Mouse (Mus musculus) midbrain, embryonic 15.5 days (tissue): ENCODE measurements at regions not wholly inside any gene's neighbourhood (a gene's known extent, or its start where the extent isn't known, plus 50 kb on each side); places are given as distances from the start of the nearest gene placed in this dataset.

Experiments used
- ATAC-seq: fragments of 200-750 bp; cut with Nextera tagmentation; replicated peaks from 2 replicates; pipeline ENCODE4 v1.8.0; 2017; ENCODE audit warnings: moderate TSS enrichment
- H3K27ac ChIP-seq: fragments of 300-500 bp; sonication (generic); 2 replicates; pipeline ENCODE4 v1.5.1; 2015; ENCODE audit warnings: mild to moderate bottlenecking, inconsistent platforms
- H3K27me3 ChIP-seq: fragments of 300-500 bp; sonication (generic); replicated peaks from 2 replicates; pipeline ENCODE4 v1.6.1; 2015; ENCODE audit warnings: inconsistent platforms
- H3K36me3 ChIP-seq: fragments of 300-500 bp; sonication (generic); replicated peaks from 2 replicates; pipeline ENCODE4 v1.6.1; 2015; ENCODE audit warnings: inconsistent platforms
- H3K4me1 ChIP-seq: fragments of 300-500 bp; sonication (generic); 2 replicates; pipeline ENCODE4 v1.6.1; 2015; ENCODE audit warnings: inconsistent platforms
- H3K4me2 ChIP-seq: fragments of 300-500 bp; sonication (generic); 2 replicates; pipeline ENCODE4 v1.6.1; 2015; ENCODE audit warnings: inconsistent platforms, mild to moderate bottlenecking, moderate library complexity
- H3K4me3 ChIP-seq: fragments of 300-500 bp; sonication (generic); 2 replicates; pipeline ENCODE4 v1.5.1; 2015; ENCODE audit warnings: mild to moderate bottlenecking, inconsistent platforms
- H3K9ac ChIP-seq: fragments of 300-500 bp; sonication (generic); 2 replicates; pipeline ENCODE4 v1.6.1; 2015; ENCODE audit warnings: mild to moderate bottlenecking, inconsistent platforms
- H3K9me3 ChIP-seq: fragments of 300-500 bp; sonication (generic); 2 replicates; pipeline ENCODE4 v1.6.1; 2016; ENCODE audit warnings: inconsistent platforms
- WGBS: fragments of 180-500 bp; shearing (Covaris S2); methylation state at CpG from one replicate; pipeline ENCODE4 v1.1.7; 2015; ENCODE audit warnings: mixed read lengths; 5-methylcytosine and 5-hydroxymethylcytosine counted together

- no peak overlapping the region for H3K4me3 ChIP-seq
- ATAC-seq, result no peak
- H3K4me1 ChIP-seq, result peaks cover 22% of the 10 kb centered on the region
- no peaks in the 10 kb centered on the region for H3K9me3 ChIP-seq
- H3K27me3 ChIP-seq, result peaks cover 3% of the 10 kb centered on the region
- no peaks in the 10 kb centered on the region for H3K36me3 ChIP-seq
- WGBS, result 37% methylated on average over 3 of the region's 3 CpGs
- no peak overlapping the region for H3K9ac ChIP-seq
- H3K27ac ChIP-seq, result no peak overlapping the region
- H3K4me2 ChIP-seq, result no peak overlapping the region
These were observed 49.9 kb upstream of the Fzd10 start for GRCm38 (mm10) chr5:128550736-128551135.

- Histone ChIP-seq H3K9ac (no peak overlapping the region), H3K36me3 (no peaks in the 10 kb centered on the region), H3K9me3 (no peaks in the 10 kb centered on the region), H3K4me2 (no peak overlapping the region), H3K27ac (no peak overlapping the region), H3K27me3 (peaks cover 3% of the 10 kb centered on the region), H3K4me1 (peaks cover 22% of the 10 kb centered on the region), H3K4me3 (no peak overlapping the region)
- 88% methylated on average over 11 of the region's 11 CpGs for WGBS
- ATAC-seq, result no peak
These were observed 50.8 kb upstream of the Fzd10 start for GRCm38 (mm10) chr5:128549811-128550210.

- Histone ChIP-seq H3K36me3 (no peaks in the 10 kb centered on the region), H3K4me1 (peaks cover under 1% of the 10 kb centered on the region; the same call in 1 of the 2 replicates), H3K9ac (no peak overlapping the region), H3K27me3 (no peaks in the 10 kb centered on the region; the same call in none of the 2 replicates), H3K27ac (no peak overlapping the region), H3K9me3 (no peaks in the 10 kb centered on the region), H3K4me3 (no peak overlapping the region), H3K4me2 (no peak overlapping the region)
- no peak for ATAC-seq
- WGBS, result 21% methylated on average over 10 of the region's 10 CpGs
These were observed 58.6 kb upstream of the Fzd10 start for GRCm38 (mm10) chr5:128542049-128542448.

- ATAC-seq, result no peak
- H3K9me3 ChIP-seq, result no peaks in the 10 kb centered on the region
- no peak overlapping the region for H3K4me2 ChIP-seq
- 28% methylated on average over 5 of the region's 5 CpGs for WGBS
- H3K27me3 ChIP-seq, result no peaks in the 10 kb centered on the region; the same call in 1 of the 2 replicates
- H3K36me3 ChIP-seq, result no peaks in the 10 kb centered on the region
- H3K4me3 ChIP-seq, result no peak overlapping the region
- no peak overlapping the region for H3K9ac ChIP-seq
- no peak overlapping the region for H3K27ac ChIP-seq
- H3K4me1 ChIP-seq, result peaks cover 14% of the 10 kb centered on the region
These were observed 62.0 kb upstream of the Fzd10 start for GRCm38 (mm10) chr5:128538646-128539045.

- H3K9me3 ChIP-seq, result no peaks in the 10 kb centered on the region
- H3K27me3 ChIP-seq, result no peaks in the 10 kb centered on the region; the same call in 1 of the 2 replicates
- peaks cover 14% of the 10 kb centered on the region for H3K4me1 ChIP-seq
- no peak overlapping the region for H3K9ac ChIP-seq
- peak overlapping the region; percentile 3; the same call in 1 of the 2 replicates for H3K4me3 ChIP-seq
- H3K4me2 ChIP-seq, result peak overlapping the region; percentile 41
- WGBS, result 60% methylated on average over 12 of the region's 12 CpGs
- peak overlapping the region; percentile 4; the same call in 1 of the 2 replicates for H3K27ac ChIP-seq
- no peaks in the 10 kb centered on the region for H3K36me3 ChIP-seq
- ATAC-seq, result 0 out of 2 replicates have a peak, but pooled peaks have one; percentile 54
These were observed 63.4 kb upstream of the Fzd10 start for GRCm38 (mm10) chr5:128537218-128537617.

- Histone ChIP-seq H3K4me2 (peak overlapping the region; percentile 41), H3K4me1 (peaks cover 14% of the 10 kb centered on the region), H3K27me3 (no peaks in the 10 kb centered on the region; the same call in 1 of the 2 replicates), H3K9ac (no peak overlapping the region), H3K4me3 (0 out of 2 replicates have a peak overlapping the region, but pooled peaks have one; percentile 3), H3K27ac (peak overlapping the region; percentile 4; the same call in 1 of the 2 replicates), H3K36me3 (no peaks in the 10 kb centered on the region), H3K9me3 (no peaks in the 10 kb centered on the region)
- ATAC-seq, result no peak
- 12% methylated on average over 8 of the region's 8 CpGs for WGBS
These were observed 64.3 kb upstream of the Fzd10 start for GRCm38 (mm10) chr5:128536393-128536792.

GRCm38 (mm10) chr5:128527241-128527640 lies 73.4 kb upstream of the Fzd10 start:
- Histone ChIP-seq H3K9me3 (no peaks in the 10 kb centered on the region), H3K9ac (no peak overlapping the region), H3K4me1 (peaks cover 12% of the 10 kb centered on the region), H3K27ac (no peak overlapping the region), H3K36me3 (no peaks in the 10 kb centered on the region), H3K4me2 (no peak overlapping the region), H3K27me3 (peaks cover 2% of the 10 kb centered on the region; the same call in 1 of the 2 replicates), H3K4me3 (no peak overlapping the region)
- 33% methylated on average over 8 of the region's 9 CpGs for WGBS
- ATAC-seq, result no peak

GRCm38 (mm10) chr5:128526432-128526831 lies 74.2 kb upstream of the Fzd10 start:
- Histone ChIP-seq H3K4me2 (no peak overlapping the region), H3K27me3 (peaks cover 2% of the 10 kb centered on the region; the same call in 1 of the 2 replicates), H3K4me1 (peaks cover 12% of the 10 kb centered on the region), H3K4me3 (no peak overlapping the region), H3K9me3 (no peaks in the 10 kb centered on the region), H3K9ac (no peak overlapping the region), H3K36me3 (no peaks in the 10 kb centered on the region), H3K27ac (no peak overlapping the region)
- ATAC-seq, result no peak
- WGBS, result 89% methylated on average over 5 of the region's 5 CpGs

- Histone ChIP-seq H3K27me3 (peaks cover 3% of the 10 kb centered on the region; the same call in 1 of the 2 replicates), H3K27ac (no peak overlapping the region), H3K4me3 (no peak overlapping the region), H3K4me1 (peaks cover 12% of the 10 kb centered on the region), H3K9ac (no peak overlapping the region), H3K36me3 (no peaks in the 10 kb centered on the region), H3K4me2 (peak overlapping the region; percentile 7; the same call in 1 of the 2 replicates), H3K9me3 (no peaks in the 10 kb centered on the region)
- WGBS, result 5% methylated on average over 26 of the region's 26 CpGs
- ATAC-seq, result peak; percentile 55; the same call in 1 of the 2 replicates
These were observed 76.0 kb upstream of the Fzd10 start for GRCm38 (mm10) chr5:128524377-128525280.

- 33% methylated on average over 5 of the region's 5 CpGs for WGBS
These were observed 78.0 kb upstream of the Fzd10 start for GRCm38 (mm10) chr5:128522667-128523066.

GRCm38 (mm10) chr5:128517336-128517735 lies 83.3 kb upstream of the Fzd10 start:
- no peaks in the 10 kb centered on the region for H3K36me3 ChIP-seq
- no peak overlapping the region for H3K27ac ChIP-seq
- no peak for ATAC-seq
- H3K9me3 ChIP-seq, result no peaks in the 10 kb centered on the region
- no peak overlapping the region for H3K4me3 ChIP-seq
- H3K27me3 ChIP-seq, result peaks cover 4% of the 10 kb centered on the region; the same call in 1 of the 2 replicates
- 59% methylated on average over 8 of the region's 8 CpGs for WGBS
- H3K4me2 ChIP-seq, result no peak overlapping the region
- no peak overlapping the region for H3K9ac ChIP-seq
- H3K4me1 ChIP-seq, result no peaks in the 10 kb centered on the region; the same call in 1 of the 2 replicates

More at GRCm38 (mm10) chr5:128522667-128523066, 78.0 kb upstream of the Fzd10 start:
- H3K4me2 ChIP-seq, result no peak overlapping the region
- no peak overlapping the region for H3K27ac ChIP-seq
- peaks cover 6% of the 10 kb centered on the region; the same call in 1 of the 2 replicates for H3K27me3 ChIP-seq
- no peak overlapping the region for H3K4me3 ChIP-seq
- no peak for ATAC-seq
- peaks cover 12% of the 10 kb centered on the region for H3K4me1 ChIP-seq
- H3K9ac ChIP-seq, result no peak overlapping the region
- no peaks in the 10 kb centered on the region for H3K9me3 ChIP-seq
- no peaks in the 10 kb centered on the region for H3K36me3 ChIP-seq

GRCm38 (mm10) chr5:128515343-128515742 lies 82.5 kb upstream of the Tmem132d start:
- no peaks in the 10 kb centered on the region for H3K36me3 ChIP-seq
- no peak for ATAC-seq
- no peak overlapping the region for H3K27ac ChIP-seq
- 0 out of 2 replicates have a peak, but pooled peaks cover 4% of the 10 kb centered on the region for H3K27me3 ChIP-seq
- 0% methylated on average over 2 of the region's 2 CpGs for WGBS
- no peak overlapping the region for H3K4me3 ChIP-seq
- no peak overlapping the region for H3K9ac ChIP-seq
- no peaks in the 10 kb centered on the region; the same call in 1 of the 2 replicates for H3K4me1 ChIP-seq
- no peak overlapping the region for H3K4me2 ChIP-seq
- no peaks in the 10 kb centered on the region for H3K9me3 ChIP-seq
